Mouse (Mus musculus) brain, embryonic 14.5 days (tissue): ENCODE data around the gene Foxn1.

Experiments
- CTCF ChIP-seq: fragments of 200-500 bp; IDR thresholded peaks from 2 replicates; pipeline ENCODE4 v1.5.1; 2012; ENCODE audit warnings: inconsistent platforms, mild to moderate bottlenecking, moderate library complexity, borderline replicate concordance; ENCODE audit not compliant: insufficient read depth, insufficient read length; ENCODE audit errors: extremely low read depth
- POLR2A ChIP-seq: fragments of 200-500 bp; IDR thresholded peaks from 2 replicates; pipeline ENCODE4 v1.6.1; 2012; ENCODE audit warnings: mild to moderate bottlenecking, inconsistent platforms, borderline replicate concordance; ENCODE audit not compliant: poor library complexity, insufficient read depth, insufficient read length, severe bottlenecking; ENCODE audit errors: extremely low read depth

DNA sequence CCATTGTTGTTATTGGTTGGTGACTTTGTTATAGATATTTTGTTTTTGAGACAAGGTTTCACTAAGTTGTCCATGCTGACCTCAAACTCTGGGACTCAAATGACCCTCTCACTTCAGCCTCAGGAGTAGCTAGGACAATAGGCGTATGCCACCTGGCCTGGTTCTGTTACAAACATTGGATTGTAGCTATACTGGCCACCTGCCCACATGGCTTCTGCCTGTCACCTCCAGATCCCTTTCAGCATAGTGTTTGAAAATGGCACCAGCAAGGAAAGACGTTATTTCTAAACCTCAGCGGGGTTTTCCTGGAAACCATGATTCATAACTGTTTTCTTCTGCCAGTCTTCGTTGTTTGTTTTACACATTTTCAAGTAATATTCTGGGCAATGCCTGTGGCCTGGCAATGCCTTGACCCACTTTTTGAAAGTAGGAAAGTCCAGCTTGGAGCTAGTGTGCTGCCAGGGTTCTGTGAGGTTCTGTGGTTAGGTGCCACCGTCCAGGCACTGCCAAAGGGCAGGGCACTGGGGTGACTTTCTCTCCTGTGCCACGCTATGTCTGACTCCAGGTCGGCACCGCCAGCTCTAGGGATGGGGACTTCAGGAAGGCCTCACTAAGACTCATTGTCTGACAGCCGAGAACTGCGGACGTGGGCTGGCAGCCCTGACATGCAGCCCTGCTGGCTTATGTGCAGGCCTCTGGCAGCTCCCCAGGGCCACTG lies 25.4 kb upstream of the Foxn1 start:
- TF ChIP-seq POLR2A, result no peak
- no peak for TF ChIP-seq CTCF
